Mouse (Mus musculus): Measurements from ENCODE around the gene Ewsr1.
A peak's percentile ranks its signal among the peaks of the same experiment; 100 is the strongest.

GRCm38 (mm10) chr11:5098736-5099542 is at the start of gene Ewsr1, which contains the start of gene Rhbdd3:
- peak; percentile 93 for TF ChIP-seq POLR2A (IDR thresholded peaks at IDR 0.05; ENCODE audit: low read depth, low read length)
- no peak for TF ChIP-seq CTCF (IDR thresholded peaks at IDR 0.05; ENCODE audit: borderline replicate concordance, insufficient read depth, low read length)

All from embryonic fibroblast, embryonic 13.5 days (primary cell).